Mouse (Mus musculus) hindbrain, postnatal 0 days (tissue): Measurements from ENCODE around the gene Marveld1. TPM values are rescaled to one million over a fixed set of nuclear protein-coding genes. Genes with fewer than 3 reads are reported as not detected.

Experiments used
- ATAC-seq: fragments of 200-750 bp; cut with Nextera tagmentation; 2 replicates; pipeline ENCODE4 v1.8.0; 2017; ENCODE audit warnings: mild to moderate bottlenecking, moderate TSS enrichment, moderate library complexity
- DNase-seq: peaks from one replicate; pipeline ENCODE4 v3.0.0-alpha.2; 2015; ENCODE audit warnings: low spot score
- H3K27ac ChIP-seq: fragments of 300-500 bp; sonication (generic); 2 replicates; pipeline ENCODE4 v1.5.1; 2014; ENCODE audit warnings: mild to moderate bottlenecking
- H3K27me3 ChIP-seq: fragments of 300-500 bp; sonication (generic); 2 replicates; pipeline ENCODE4 v1.6.1; 2014; ENCODE audit warnings: low read length, mixed read lengths; ENCODE audit not compliant: insufficient read depth
- H3K36me3 ChIP-seq: fragments of 300-500 bp; sonication (generic); 2 replicates; pipeline ENCODE4 v1.6.1; 2014; ENCODE audit warnings: low read length, mixed read lengths; ENCODE audit not compliant: insufficient read depth
- H3K4me1 ChIP-seq: fragments of 300-500 bp; sonication (generic); 2 replicates; pipeline ENCODE4 v1.6.1; 2014; ENCODE audit warnings: antibody characterized with exemption, low read length, mixed read lengths; ENCODE audit not compliant: insufficient read depth
- H3K4me2 ChIP-seq: fragments of 300-500 bp; sonication (generic); 2 replicates; pipeline ENCODE4 v1.6.1; 2014; ENCODE audit warnings: low read depth, mild to moderate bottlenecking, low read length, moderate library complexity, mixed read lengths
- H3K4me3 ChIP-seq: fragments of 300-500 bp; sonication (generic); 2 replicates; pipeline ENCODE4 v1.5.1; 2014; ENCODE audit warnings: low read length
- H3K9ac ChIP-seq: fragments of 300-500 bp; sonication (generic); replicated peaks from 2 replicates; pipeline ENCODE4 v1.6.1; 2014; ENCODE audit warnings: mild to moderate bottlenecking, low read length, moderate library complexity, mixed read lengths
- H3K9me3 ChIP-seq: fragments of 300-500 bp; sonication (generic); 2 replicates; pipeline ENCODE4 v1.6.1; 2016; ENCODE audit warnings: low read length, mixed read lengths
- CTCF ChIP-seq: IDR thresholded peaks from 2 replicates; pipeline ENCODE4 v1.5.1; 2016; ENCODE audit warnings: antibody characterized with exemption, control low read depth, low read depth
- WGBS: fragments of 180-500 bp; shearing (Covaris S2); extraction: QIAGEN DNeasy Blood & Tissue Kit; methylation state at CpG from one replicate; pipeline ENCODE4 v1.1.7; 2014; 5-methylcytosine and 5-hydroxymethylcytosine counted together
- polyA plus RNA-seq: library from polyadenylated mRNA; unstranded; fragments of >200 nt; fragmentation: Nextera tagmentation; extraction: Ambion mirVana; gene quantifications from 2 replicates; pipeline ENCODE4 v1.2.1, GENCODE M21; 2015
- total RNA-seq: library from RNA; depleted of rRNA; stranded (reverse); fragments of >200 nt; gene quantifications from 2 replicates; pipeline ENCODE4 v1.2.3, GENCODE M21; 2014; rRNA removed

Marveld1 gene
- total RNA-seq (14.0 and 16.5 TPM in 2 replicates), polyA plus RNA-seq (2.8 and 3.2 TPM in 2 replicates)

GRCm38 (mm10) chr19:42147170-42147768 lies at the start of gene Marveld1:
Gene Marveld1, plus strand, starts transcription at chr19:42147400.
- Histone ChIP-seq H3K4me2 (peak within 1 kb of the TSS; percentile 83), H3K27me3 (no peaks in the 10 kb centered on the region), H3K4me1 (0 out of 2 replicates have a peak, but pooled peaks cover 4% of the 10 kb centered on the region), H3K36me3 (no peaks in the 10 kb centered on the region), H3K4me3 (peak within 1 kb of the TSS; percentile 57), H3K9me3 (no peaks in the 10 kb centered on the region), H3K27ac (peak within 1 kb of the TSS; percentile 74), H3K9ac (peak within 1 kb of the TSS; percentile 76)
- TF ChIP-seq CTCF = peak; percentile 9; the same call in 1 of the 2 replicates
- DNase-seq (peak; percentile 57), ATAC-seq (peak; percentile 50)
- WGBS = 1% methylated on average over 41 of the region's 57 CpGs

GRCm38 (mm10) chr19:42099406-42099805 lies 47.8 kb upstream of the Marveld1 start:
- ATAC-seq (no peak), DNase-seq (no peak)
- H3K9ac ChIP-seq = no peak overlapping the region
- 91% methylated on average over 3 of the region's 3 CpGs for WGBS
- no peak for TF ChIP-seq CTCF
- H3K27ac ChIP-seq = no peak overlapping the region
- peaks cover 15% of the 10 kb centered on the region; the same call in 1 of the 2 replicates for H3K36me3 ChIP-seq
- no peaks in the 10 kb centered on the region for H3K9me3 ChIP-seq
- H3K4me3 ChIP-seq = no peak overlapping the region
- no peaks in the 10 kb centered on the region for H3K4me1 ChIP-seq
- H3K4me2 ChIP-seq = no peak overlapping the region
- no peaks in the 10 kb centered on the region for H3K27me3 ChIP-seq

GRCm38 (mm10) chr19:42104681-42105080 lies 42.5 kb upstream of the Marveld1 start:
- 97% methylated on average over 9 of the region's 9 CpGs for WGBS
- DNase-seq = no peak
- Histone ChIP-seq H3K4me2 (no peak overlapping the region), H3K27me3 (no peaks in the 10 kb centered on the region), H3K9me3 (no peaks in the 10 kb centered on the region), H3K4me3 (no peak overlapping the region), H3K27ac (no peak overlapping the region), H3K4me1 (no peaks in the 10 kb centered on the region), H3K36me3 (peaks cover 36% of the 10 kb centered on the region), H3K9ac (no peak overlapping the region)
- ATAC-seq = no peak
- TF ChIP-seq CTCF = no peak

GRCm38 (mm10) chr19:42115783-42116335 lies 31.3 kb upstream of the Marveld1 start:
- TF ChIP-seq CTCF = no peak
- Histone ChIP-seq H3K27me3 (no peaks in the 10 kb centered on the region), H3K27ac (no peak overlapping the region), H3K4me3 (no peak overlapping the region), H3K9ac (no peak overlapping the region), H3K36me3 (peaks cover 37% of the 10 kb centered on the region), H3K4me1 (no peaks in the 10 kb centered on the region), H3K9me3 (no peaks in the 10 kb centered on the region), H3K4me2 (no peak overlapping the region)
- ATAC-seq = no peak
- WGBS = 93% methylated on average over 4 of the region's 4 CpGs
- DNase-seq = no peak

GRCm38 (mm10) chr19:42118142-42118541 lies 29.1 kb upstream of the Marveld1 start:
- WGBS = 96% methylated on average over 9 of the region's 9 CpGs
- Histone ChIP-seq H3K9ac (no peak overlapping the region), H3K36me3 (peaks cover 51% of the 10 kb centered on the region), H3K27ac (no peak overlapping the region), H3K9me3 (no peaks in the 10 kb centered on the region), H3K4me3 (no peak overlapping the region), H3K27me3 (no peaks in the 10 kb centered on the region), H3K4me2 (no peak overlapping the region), H3K4me1 (no peaks in the 10 kb centered on the region)
- TF ChIP-seq CTCF = no peak
- no peak for DNase-seq
- no peak for ATAC-seq

- ATAC-seq (no peak), DNase-seq (no peak)
- Histone ChIP-seq H3K27ac (no peak overlapping the region), H3K36me3 (peaks cover 54% of the 10 kb centered on the region), H3K9ac (no peak overlapping the region), H3K4me2 (no peak overlapping the region), H3K9me3 (no peaks in the 10 kb centered on the region), H3K27me3 (no peaks in the 10 kb centered on the region), H3K4me3 (no peak overlapping the region), H3K4me1 (no peaks in the 10 kb centered on the region)
- WGBS = 88% methylated on average over 5 of the region's 5 CpGs
- TF ChIP-seq CTCF = no peak
Observed at GRCm38 (mm10) chr19:42118596-42118995, 28.6 kb upstream of the Marveld1 start.

- DNase-seq (no peak), ATAC-seq (no peak)
- no peaks in the 10 kb centered on the region for H3K9me3 ChIP-seq
- peaks cover 43% of the 10 kb centered on the region for H3K36me3 ChIP-seq
- no peak overlapping the region for H3K4me2 ChIP-seq
- H3K27me3 ChIP-seq = no peaks in the 10 kb centered on the region
- no peak overlapping the region for H3K4me3 ChIP-seq
- WGBS = 89% methylated on average over 8 of the region's 8 CpGs
- H3K9ac ChIP-seq = no peak overlapping the region
- H3K4me1 ChIP-seq = no peaks in the 10 kb centered on the region
- H3K27ac ChIP-seq = no peak overlapping the region
- TF ChIP-seq CTCF = no peak
Observed at GRCm38 (mm10) chr19:42120451-42120850, 26.7 kb upstream of the Marveld1 start.
